Mouse (Mus musculus): ENCODE data around the gene Myl3.
A peak's percentile ranks its signal among the peaks of the same experiment; 100 is the strongest.

The Myl3 gene

GRCm38 (mm10) chr9:110760886-110761285, 19.2 kb downstream of the Myl3 start:
- DNase-seq (ENCODE audit: low read depth, low spot score) = no peak

- no peak for DNase-seq (ENCODE audit: low read depth, low spot score)
Observed at GRCm38 (mm10) chr9:110762763-110763162, 21.1 kb downstream of the Myl3 start.

- DNase-seq (ENCODE audit: low read depth, low spot score) = no peak
Observed at GRCm38 (mm10) chr9:110763405-110763804, 21.7 kb downstream of the Myl3 start.

- DNase-seq (ENCODE audit: low read depth, low spot score) = no peak
Observed at GRCm38 (mm10) chr9:110772336-110772735, 30.7 kb downstream of the Myl3 start.

GRCm38 (mm10) chr9:110774403-110775268, 33.0 kb downstream of the Myl3 start:
- no peak for DNase-seq (ENCODE audit: low read depth, low spot score)

- no peak for DNase-seq (ENCODE audit: low read depth, low spot score)
Observed at GRCm38 (mm10) chr9:110775269-110776022, 33.8 kb downstream of the Myl3 start.

GRCm38 (mm10) chr9:110778100-110778499, 36.4 kb downstream of the Myl3 start:
- DNase-seq (ENCODE audit: low read depth, low spot score) = no peak

GRCm38 (mm10) chr9:110778559-110778958, 36.9 kb downstream of the Myl3 start:
- DNase-seq (ENCODE audit: low read depth, low spot score) = no peak

- no peak for DNase-seq (ENCODE audit: low read depth, low spot score)
Observed at GRCm38 (mm10) chr9:110779242-110779913, 37.7 kb downstream of the Myl3 start.

- DNase-seq (ENCODE audit: low read depth, low spot score) = peak; percentile 84
Observed at GRCm38 (mm10) chr9:110781256-110781721, 39.6 kb downstream of the Myl3 start.

- DNase-seq (ENCODE audit: low read depth, low spot score) = peak; percentile 52
Observed at GRCm38 (mm10) chr9:110781731-110782130, 40.1 kb downstream of the Myl3 start.

- no peak for DNase-seq (ENCODE audit: low read depth, low spot score)
Observed at GRCm38 (mm10) chr9:110783611-110784010, 42.0 kb downstream of the Myl3 start.

- DNase-seq (ENCODE audit: low read depth, low spot score) = peak; percentile 56
Observed at GRCm38 (mm10) chr9:110788169-110788568, 46.5 kb downstream of the Myl3 start.

GRCm38 (mm10) chr9:110790462-110790861, 48.8 kb downstream of the Myl3 start:
- no peak for DNase-seq (ENCODE audit: low read depth, low spot score)

GRCm38 (mm10) chr9:110797013-110797412, 55.4 kb downstream of the Myl3 start:
- DNase-seq (ENCODE audit: low read depth, low spot score) = peak; percentile 90

GRCm38 (mm10) chr9:110797866-110798265, 56.2 kb downstream of the Myl3 start, which contains the start of gene Prss42:
Prss42 (plus strand) TSS chr9:110798166.
- peak; percentile 25 for DNase-seq (ENCODE audit: low read depth, low spot score)

- DNase-seq (ENCODE audit: low read depth, low spot score) = no peak
Observed at GRCm38 (mm10) chr9:110800834-110801479, 59.3 kb downstream of the Myl3 start.

GRCm38 (mm10) chr9:110803294-110803693, 61.6 kb downstream of the Myl3 start:
- DNase-seq (ENCODE audit: low read depth, low spot score) = no peak

GRCm38 (mm10) chr9:110810051-110810450, 68.4 kb downstream of the Myl3 start:
- no peak for DNase-seq (ENCODE audit: low read depth, low spot score)

GRCm38 (mm10) chr9:110813789-110814188, 72.1 kb downstream of the Myl3 start, which contains the start of gene Prss44:
Prss44 (plus strand) TSS chr9:110813994.
- DNase-seq (ENCODE audit: low read depth, low spot score) = peak; percentile 80

All from R1 (cell line).